Comparison of ENCODE assay signal across 8 mouse cellular contexts in the genomic region with DNA sequence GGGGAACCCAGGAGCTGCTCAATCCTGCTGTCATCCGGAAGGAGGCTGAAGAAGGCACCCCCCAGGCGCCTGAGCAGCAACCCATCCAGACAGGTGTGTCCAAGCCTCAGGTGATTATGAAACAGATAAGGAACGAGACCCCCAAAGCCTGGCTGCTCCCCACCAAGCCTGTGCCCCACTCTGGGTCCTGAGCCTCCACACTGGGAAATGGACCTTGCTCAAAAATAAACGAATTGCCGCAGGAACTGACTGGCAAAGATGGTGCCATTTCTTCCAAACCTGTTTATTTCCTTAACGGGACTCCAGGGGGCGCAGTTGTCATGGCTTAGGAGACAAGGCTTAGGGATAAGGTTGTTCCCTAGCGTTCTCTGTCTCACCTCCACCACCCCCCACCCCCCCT. TPM values are rescaled to one million over a fixed set of nuclear protein-coding genes. Genes with fewer than 3 reads are reported as not detected.
DNase-seq lines count a peak whose midpoint lies in the region; ATAC-seq lines count a peak whose summit lies in the region.

No protein-coding gene starts in this region.

- WGBS in forebrain, embryonic 15.5 days, result 2% methylated on average over 8 of the region's 8 CpGs
- 2% methylated on average over 8 of the region's 8 CpGs for WGBS in liver, embryonic 12.5 days (ENCODE audit: insufficient replicate concordance)

- no peak overlapping the region for H3K27ac ChIP-seq in forebrain, embryonic 15.5 days (replicated peaks)
- no peak overlapping the region for H3K27ac ChIP-seq in liver, embryonic 12.5 days

- H3K4me2 ChIP-seq in forebrain, embryonic 15.5 days (replicated peaks), result peak overlapping the region; percentile 40
- H3K4me2 ChIP-seq in liver, embryonic 12.5 days, result peak overlapping the region; percentile 68

- peaks cover 36% of the 10 kb centered on the region for H3K4me1 ChIP-seq in forebrain, embryonic 15.5 days
- H3K4me1 ChIP-seq in liver, embryonic 12.5 days, result peaks cover 35% of the 10 kb centered on the region

- DNase-seq in right cerebral cortex, adult 2 months (ENCODE audit: low spot score in 2 of 2), result peak; percentile 66 to 69
- DNase-seq in right cerebral cortex, postnatal 36 days (ENCODE audit: low spot score in 2 of 2), result no peak
- peak; percentile 80 for DNase-seq in cerebellum, adult 11-12 months
- DNase-seq in induced T-regulatory cell, adult 2 months (ENCODE audit: low read depth), result peak; percentile 86
- DNase-seq in naive thymus-derived CD4-positive, alpha-beta T cell, adult 2 months (ENCODE audit: low read depth), result peak; percentile 81
- peak; percentile 70 for DNase-seq in thymus, postnatal 0 days (ENCODE audit: low spot score)

- no peak overlapping the region for H3K9ac ChIP-seq in forebrain, embryonic 15.5 days (replicated peaks)
- no peak overlapping the region for H3K9ac ChIP-seq in liver, embryonic 12.5 days

- H3K9me3 ChIP-seq in forebrain, embryonic 15.5 days, result no peaks in the 10 kb centered on the region
- H3K9me3 ChIP-seq in liver, embryonic 12.5 days (replicated peaks), result no peaks in the 10 kb centered on the region

- peak overlapping the region; percentile 21 for H3K4me3 ChIP-seq in forebrain, embryonic 15.5 days
- H3K4me3 ChIP-seq in liver, embryonic 12.5 days, result peak overlapping the region; percentile 42

- peaks cover 36% of the 10 kb centered on the region for H3K27me3 ChIP-seq in forebrain, embryonic 15.5 days
- peaks cover 46% of the 10 kb centered on the region for H3K27me3 ChIP-seq in liver, embryonic 12.5 days (replicated peaks)

- ATAC-seq in forebrain, embryonic 15.5 days (replicated peaks), result no peak
- ATAC-seq in liver, embryonic 12.5 days, result no peak

- H3K36me3 ChIP-seq in forebrain, embryonic 15.5 days, result no peaks in the 10 kb centered on the region
- H3K36me3 ChIP-seq in liver, embryonic 12.5 days, result no peaks in the 10 kb centered on the region

RNA-seq across cellular contexts. Expression of gene Dctn1, which starts 3.0 kb away (rescaled TPM):
- polyA plus RNA-seq in forebrain, embryonic 15.5 days (2015; fragmentation: Nextera tagmentation; extraction: Ambion mirVana), result 143 and 147 TPM in 2 replicates
- 46.9 and 48.2 TPM in 2 replicates for polyA plus RNA-seq in liver, embryonic 12.5 days (2016; fragmentation: Nextera tagmentation; extraction: Ambion mirVana)
- polyA plus RNA-seq in thymus, postnatal 0 days (2015; fragmentation: Nextera tagmentation; extraction: Ambion mirVana), result 62.8 and 64.5 TPM in 2 replicates

RNA-seq across cellular contexts. Expression of gene 1700003E16Rik, which starts 6.5 kb away (rescaled TPM):
- polyA plus RNA-seq in forebrain, embryonic 15.5 days (2015; fragmentation: Nextera tagmentation; extraction: Ambion mirVana), result 5.2 and 6.9 TPM in 2 replicates
- polyA plus RNA-seq in liver, embryonic 12.5 days (2016; fragmentation: Nextera tagmentation; extraction: Ambion mirVana), result 0.19 and 0.35 TPM in 2 replicates
- polyA plus RNA-seq in thymus, postnatal 0 days (2015; fragmentation: Nextera tagmentation; extraction: Ambion mirVana), result 0.21 and 0.44 TPM in 2 replicates

RNA-seq across cellular contexts. Expression of gene Wdr54, which starts 6.5 kb away (rescaled TPM):
- 18.3 and 18.6 TPM in 2 replicates for polyA plus RNA-seq in forebrain, embryonic 15.5 days (2015; fragmentation: Nextera tagmentation; extraction: Ambion mirVana)
- polyA plus RNA-seq in liver, embryonic 12.5 days (2016; fragmentation: Nextera tagmentation; extraction: Ambion mirVana), result 0.81 and 1.1 TPM in 2 replicates
- 0.67 and 0.95 TPM in 2 replicates for polyA plus RNA-seq in thymus, postnatal 0 days (2015; fragmentation: Nextera tagmentation; extraction: Ambion mirVana)

RNA-seq across cellular contexts. Expression of gene Rtkn, which starts 27.4 kb away (rescaled TPM):
- 6.1 and 7.0 TPM in 2 replicates for polyA plus RNA-seq in forebrain, embryonic 15.5 days (2015; fragmentation: Nextera tagmentation; extraction: Ambion mirVana)
- 11.8 and 12.6 TPM in 2 replicates for polyA plus RNA-seq in liver, embryonic 12.5 days (2016; fragmentation: Nextera tagmentation; extraction: Ambion mirVana)
- 29.1 and 30.9 TPM in 2 replicates for polyA plus RNA-seq in thymus, postnatal 0 days (2015; fragmentation: Nextera tagmentation; extraction: Ambion mirVana)

RNA-seq across cellular contexts. Expression of gene Ino80b, which starts 37.5 kb away (rescaled TPM):
- polyA plus RNA-seq in forebrain, embryonic 15.5 days (2015; fragmentation: Nextera tagmentation; extraction: Ambion mirVana), result 15.6 and 16.5 TPM in 2 replicates
- polyA plus RNA-seq in liver, embryonic 12.5 days (2016; fragmentation: Nextera tagmentation; extraction: Ambion mirVana), result 12.1 and 13.0 TPM in 2 replicates
- 17.7 and 17.9 TPM in 2 replicates for polyA plus RNA-seq in thymus, postnatal 0 days (2015; fragmentation: Nextera tagmentation; extraction: Ambion mirVana)

Comparison
In these comparisons a context has a peak if more than half of its experiments do, and no peak if none do; other contexts are left out.
1. DNase-seq: peak in right cerebral cortex, adult 2 months (2 of 2), cerebellum, adult 11-12 months (single experiment), induced T-regulatory cell, adult 2 months (single experiment), naive thymus-derived CD4-positive, alpha-beta T cell, adult 2 months (single experiment) and thymus, postnatal 0 days (single experiment); none in right cerebral cortex, postnatal 36 days (0 of 2).